Mouse (Mus musculus) kidney, postnatal 36 days (tissue): Measurements from ENCODE around the gene Hipk1.
A peak's percentile ranks its signal among the peaks of the same experiment; 100 is the strongest.
"Not testable (repeated sequence)": the region's sequence is repeated elsewhere in the genome, so short reads cannot be mapped to it uniquely, and the experiment has no call there.

Source experiments
- DNase-seq, 2 experiments: peaks; one replicate each; pipeline ENCODE4 v3.0.0; 2021 to 2022; ENCODE audit warnings: mixed read lengths in 2 of 2

Gene Hipk1

DNA sequence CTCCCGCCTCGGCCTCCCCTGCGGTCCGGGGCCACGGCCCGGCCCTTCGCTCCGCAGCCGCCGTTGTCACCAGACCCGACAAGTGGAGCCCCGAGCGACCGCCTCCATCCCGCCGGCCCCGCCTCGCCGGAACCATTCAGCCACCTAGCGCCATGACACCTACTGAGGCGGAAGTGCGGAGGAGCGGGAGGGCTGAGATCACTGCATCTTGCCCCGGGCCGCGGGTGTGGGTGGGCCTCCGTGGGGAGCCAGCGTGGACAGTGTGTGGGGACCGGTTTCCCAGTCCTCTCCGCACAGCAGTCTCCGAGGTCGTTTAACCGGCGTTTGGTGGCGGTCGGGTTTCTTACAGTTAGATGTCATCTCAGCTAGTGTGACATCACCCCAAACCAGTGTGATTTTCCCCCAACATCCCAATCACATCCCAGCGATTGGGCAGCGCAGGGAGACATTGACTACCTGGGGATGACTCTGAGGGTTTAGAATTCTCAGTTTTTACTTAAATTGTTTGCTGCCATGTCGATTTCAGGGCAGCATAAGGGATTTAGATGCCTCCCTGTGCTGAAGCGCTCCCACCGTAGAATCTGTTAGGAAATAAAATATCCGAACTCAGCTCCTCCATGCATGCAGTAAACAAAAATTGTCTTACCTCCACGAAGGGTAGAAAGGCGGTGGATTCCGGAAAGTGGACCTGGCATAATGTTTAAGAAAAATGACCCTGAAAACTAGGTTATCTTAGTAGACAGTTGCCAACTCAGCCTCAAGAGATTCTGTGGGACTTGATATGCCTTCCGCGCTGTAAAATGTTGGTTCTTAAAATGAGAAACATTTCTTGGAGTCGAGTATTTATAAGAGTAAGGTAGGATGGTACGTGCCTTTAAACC lies at the start of gene Hipk1:
Gene Hipk1, minus strand, starts transcription at position 334 of the 881 bp plus-strand sequence.
- DNase-seq, result peak; percentile 96

DNA sequence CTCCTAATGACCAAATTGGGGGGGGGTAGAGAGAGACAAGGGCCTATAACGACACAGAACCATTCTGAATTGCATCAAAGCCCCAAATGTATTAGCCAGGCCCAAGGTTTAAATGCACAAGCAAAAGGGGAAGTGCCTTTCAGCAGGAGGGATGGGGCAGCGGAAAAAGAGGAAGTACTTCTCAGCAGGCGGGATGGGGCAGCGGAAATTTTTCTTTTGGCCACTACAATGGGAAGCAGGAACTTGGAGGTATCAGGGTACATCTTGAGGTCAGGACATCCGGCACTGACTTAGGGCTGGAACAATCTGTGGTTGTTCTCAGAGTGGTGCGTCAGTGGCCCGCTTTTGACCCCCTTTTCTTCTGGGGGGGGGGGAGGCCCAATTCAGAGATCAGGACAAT lies 49.6 kb upstream of the Hipk1 start:
- DNase-seq, result not testable (repeated sequence)

GRCm38 (mm10) chr3:103840195-103840594 lies 48.8 kb upstream of the Hipk1 start:
- DNase-seq, result not testable (repeated sequence)

- peak; percentile 25 to 39 for DNase-seq
Observed at GRCm38 (mm10) chr3:103839711-103840110, 48.3 kb upstream of the Hipk1 start.

DNA sequence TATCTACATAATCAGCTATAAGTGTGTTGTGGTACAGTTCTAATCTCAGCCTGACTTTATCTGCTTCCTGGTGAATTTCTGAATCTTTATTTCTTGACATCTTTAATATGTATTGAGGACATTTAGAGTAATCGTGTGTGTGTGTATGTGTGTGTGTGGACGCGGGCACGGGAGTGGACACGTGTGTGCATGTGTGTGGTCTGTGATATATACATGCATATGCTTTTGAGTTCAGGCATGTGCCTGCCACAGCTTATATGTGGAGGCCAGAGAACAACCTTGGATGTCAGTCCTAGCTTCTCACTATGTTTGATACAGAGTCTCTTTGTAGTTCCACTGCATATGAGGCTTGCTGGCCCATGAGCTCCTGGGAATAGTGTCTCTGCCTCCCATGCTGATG lies 45.1 kb upstream of the Hipk1 start:
- no peak for DNase-seq

DNA sequence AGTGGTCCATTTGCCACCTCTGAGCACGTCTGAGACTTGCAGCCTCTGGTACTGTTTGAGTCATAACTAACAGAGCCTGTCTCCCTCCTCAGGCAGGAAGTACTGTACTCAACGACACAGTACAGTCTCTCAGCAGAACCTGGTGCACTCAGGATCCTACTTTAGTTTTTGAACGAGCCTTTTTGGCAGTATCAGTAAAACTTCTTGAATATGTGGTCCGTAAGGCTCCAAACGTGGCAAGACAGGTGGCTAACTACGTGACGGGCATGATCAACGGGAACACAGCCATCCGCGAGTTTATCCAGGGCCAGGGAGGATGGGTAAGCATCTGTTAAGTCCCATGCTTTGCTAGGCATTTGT lies 44.6 kb upstream of the Hipk1 start:
- no peak for DNase-seq

GRCm38 (mm10) chr3:103835272-103835950 lies 44.0 kb upstream of the Hipk1 start:
- DNase-seq, result no peak

DNA sequence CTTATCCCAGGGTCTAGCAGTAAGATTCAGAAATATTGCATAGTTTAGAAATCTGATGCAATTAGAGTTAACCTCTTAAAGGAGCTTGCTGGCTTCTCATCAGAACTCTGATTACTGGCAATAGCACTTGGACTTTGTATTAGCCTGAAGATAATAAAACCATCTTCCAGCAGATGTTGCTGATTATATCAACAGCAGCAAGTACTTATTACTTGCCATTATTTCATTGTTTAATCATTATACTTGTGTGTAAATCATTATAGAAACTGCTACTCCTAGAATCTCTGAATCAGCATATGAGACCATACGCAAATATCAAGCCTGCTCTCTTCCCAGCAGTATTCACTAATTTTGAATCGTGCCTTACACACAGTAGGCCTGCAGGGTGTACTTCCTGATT lies 42.6 kb upstream of the Hipk1 start:
- no peak for DNase-seq

DNA sequence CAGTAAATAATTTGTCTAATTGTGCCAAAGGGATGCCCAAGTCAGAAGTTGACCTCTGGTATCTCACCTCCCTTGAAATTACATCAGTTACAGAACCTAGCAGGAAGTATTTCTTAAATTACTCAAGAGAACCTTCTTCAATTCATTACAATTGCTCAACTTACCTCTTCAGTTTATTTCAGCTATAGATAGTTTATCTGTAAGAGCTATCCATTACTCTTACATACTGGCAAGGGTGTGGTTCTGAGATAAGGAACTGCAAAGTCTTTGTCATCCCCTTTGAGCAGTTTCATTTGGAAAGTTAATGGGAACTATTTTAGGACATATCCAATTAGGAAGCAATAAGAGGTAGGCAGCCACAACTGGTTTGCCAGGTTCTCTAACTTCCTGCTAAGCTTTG lies 41.1 kb upstream of the Hipk1 start, which contains the start of gene Bcl2l15:
Gene Bcl2l15, plus strand, starts transcription at position 176 of the 400 bp plus-strand sequence.
- DNase-seq, result no peak

- DNase-seq, result no peak
Observed at GRCm38 (mm10) chr3:103831146-103831545, 39.8 kb upstream of the Hipk1 start.

DNA sequence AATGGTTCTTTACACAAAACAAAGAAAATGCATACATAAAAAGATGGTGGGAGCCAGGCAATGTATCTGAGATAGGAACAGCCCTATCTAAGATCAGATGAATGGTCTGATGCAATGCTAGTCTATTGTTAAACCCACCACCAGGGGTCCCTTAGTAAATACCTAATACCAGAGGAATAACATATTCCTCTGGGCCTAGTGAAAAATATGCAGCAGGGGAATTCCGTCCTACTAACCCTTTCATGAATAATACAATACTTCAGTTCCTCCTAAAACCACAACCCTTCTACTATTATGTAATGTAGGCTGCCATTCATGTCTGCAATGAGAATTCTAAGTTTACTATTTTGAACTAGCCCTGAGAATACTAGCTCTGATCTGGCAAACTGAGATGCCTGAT lies 39.3 kb upstream of the Hipk1 start:
- DNase-seq, result not testable (repeated sequence)

- no peak for DNase-seq
Observed at GRCm38 (mm10) chr3:103829036-103829435, 37.7 kb upstream of the Hipk1 start.

- peak in 1 of 2 experiments; percentile 14 for DNase-seq
Observed at GRCm38 (mm10) chr3:103827548-103827947, 36.2 kb upstream of the Hipk1 start.

- no peak for DNase-seq
Observed at GRCm38 (mm10) chr3:103810967-103811366, 19.6 kb upstream of the Hipk1 start.

DNA sequence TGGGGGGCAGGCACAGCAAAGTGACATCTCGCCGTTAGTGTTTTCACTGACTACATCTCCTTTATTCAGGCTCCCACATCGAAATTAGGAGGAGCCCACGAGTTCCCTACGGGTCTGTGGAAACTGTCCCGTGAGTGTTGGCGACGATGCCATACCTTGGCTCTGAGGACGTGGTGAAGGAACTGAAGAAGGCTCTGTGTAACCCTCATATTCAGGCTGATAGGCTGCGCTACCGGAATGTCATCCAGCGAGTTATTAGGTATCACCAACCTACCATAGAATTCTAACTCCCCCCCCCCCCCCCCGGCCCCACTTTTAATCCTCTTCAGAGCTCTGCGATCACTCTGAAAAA lies 18.4 kb upstream of the Hipk1 start:
- no peak for DNase-seq

- peak; percentile 95 to 96 for DNase-seq
Observed at GRCm38 (mm10) chr3:103808891-103809798, 17.8 kb upstream of the Hipk1 start, which contains the start of the genes Dclre1b, Ap4b1 and Gm43064. Gene Dclre1b, minus strand, starts transcription at chr3:103809444. Gene Ap4b1, plus strand, starts transcription at chr3:103809520. Gene Gm43064, plus strand, starts transcription at chr3:103809573.

GRCm38 (mm10) chr3:103805671-103806070 lies 14.3 kb upstream of the Hipk1 start:
- no peak for DNase-seq

- peak; percentile 59 to 60 for DNase-seq
Observed at GRCm38 (mm10) chr3:103802861-103803260, 11.5 kb upstream of the Hipk1 start.

DNA sequence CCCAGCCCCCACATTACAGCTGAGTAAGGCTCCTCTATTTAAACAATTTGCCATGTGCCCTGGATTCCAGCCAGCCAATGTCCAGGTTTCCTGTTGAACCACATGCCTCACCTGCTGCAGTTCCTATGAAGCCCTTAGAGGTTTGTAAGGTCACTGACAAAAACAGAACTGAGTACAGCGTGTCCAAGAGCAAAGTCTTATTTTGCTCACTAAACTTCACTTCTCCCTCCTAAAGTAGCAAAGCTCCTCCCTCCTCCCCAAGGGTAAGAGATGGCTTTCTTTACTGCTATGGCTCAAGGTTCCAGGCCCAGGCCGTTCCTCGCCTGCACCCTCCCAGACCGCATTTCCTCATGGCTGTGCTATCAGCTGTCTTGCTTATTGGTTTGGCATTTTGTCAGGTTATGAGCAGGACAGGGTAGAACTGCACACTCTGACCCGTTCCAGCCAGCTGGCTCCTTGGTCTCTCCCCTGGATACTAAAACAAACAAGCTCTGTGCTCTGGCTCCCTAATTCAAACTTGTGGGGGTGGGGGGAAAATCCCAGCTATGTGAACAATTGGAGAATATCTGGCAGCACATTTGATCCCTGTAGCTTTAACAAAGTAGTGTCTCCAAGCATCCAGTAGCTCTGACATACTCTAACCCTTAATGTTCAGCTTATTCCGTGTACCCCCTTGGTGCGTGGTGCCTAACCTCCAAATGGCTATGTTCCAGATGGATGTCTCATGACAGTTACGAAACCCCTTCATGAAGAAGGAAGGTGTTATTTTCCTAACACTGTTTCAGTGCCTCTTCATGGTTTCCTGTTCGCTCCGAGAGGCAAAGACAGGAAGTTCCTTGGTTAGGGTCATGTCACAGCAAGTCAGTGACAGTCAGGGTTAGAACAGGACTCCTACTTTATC lies 10.5 kb upstream of the Hipk1 start:
- peak; percentile 86 to 95 for DNase-seq

- no peak for DNase-seq
Observed at GRCm38 (mm10) chr3:103799507-103799906, 8.1 kb upstream of the Hipk1 start.

DNA sequence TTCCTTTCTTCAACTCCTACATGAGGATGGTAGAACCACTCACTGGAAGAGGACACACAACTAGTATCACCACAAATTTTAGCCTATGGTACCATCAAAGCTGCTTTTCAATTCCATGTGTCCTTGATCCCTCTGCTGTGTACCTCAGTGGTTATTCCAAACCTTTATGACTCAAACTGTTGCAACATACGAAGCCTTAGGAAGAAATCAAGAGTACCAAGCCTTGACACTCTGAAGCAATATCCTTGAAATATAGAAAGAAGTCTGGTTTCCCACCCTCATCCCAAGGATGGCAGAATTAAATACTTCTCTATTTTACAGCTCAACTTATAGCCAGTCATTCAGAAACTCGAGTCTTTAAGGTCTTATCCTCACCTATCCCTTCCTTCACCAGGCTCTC lies 5.0 kb upstream of the Hipk1 start:
- no peak for DNase-seq

DNA sequence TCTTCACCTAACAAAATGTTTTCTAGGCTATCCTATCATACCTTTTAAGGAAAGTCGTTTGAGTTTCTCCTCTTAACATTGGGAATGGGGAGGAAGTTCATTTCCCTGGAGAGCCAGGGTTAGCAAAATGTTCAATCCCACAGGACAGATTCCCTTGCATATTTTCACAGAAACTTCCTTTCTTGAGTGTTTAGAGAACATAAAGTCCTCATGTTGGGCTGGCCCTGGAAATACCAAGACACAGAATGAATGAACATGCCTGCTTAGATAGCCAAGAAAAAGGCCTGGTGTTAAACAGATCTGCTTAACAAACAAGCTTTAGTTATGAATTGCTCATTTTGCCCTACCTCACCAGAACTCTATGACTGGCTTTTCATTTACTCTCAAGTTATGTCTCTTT lies 1.2 kb upstream of the Hipk1 start:
- peak in 1 of 2 experiments; percentile 53 for DNase-seq
